Mouse (Mus musculus) CH12.LX (cell line): ENCODE measurements around the gene Dgkh. TPM values are rescaled to one million over a fixed set of nuclear protein-coding genes. Genes with fewer than 3 reads are reported as not detected.

Source experiments
- DNase-seq: peaks from one replicate; pipeline ENCODE4 v3.0.0-alpha.2; 2013; ENCODE audit errors: extremely low read depth
- H3K27ac ChIP-seq: 2 replicates; pipeline ENCODE4 v1.5.1; 2012; ENCODE audit warnings: low read depth, mild to moderate bottlenecking, control low read depth, moderate library complexity; ENCODE audit not compliant: insufficient read depth
- H3K27me3 ChIP-seq: replicated peaks from 2 replicates; pipeline ENCODE3; 2012; ENCODE audit warnings: inconsistent platforms
- H3K36me3 ChIP-seq, 2 experiments: replicated peaks in 1 of 2; 2 replicates each; pipeline versions ENCODE3 to v1.6.1; 2012; ENCODE audit warnings: inconsistent platforms in 1 of 2, low read length in 1 of 2, mild to moderate bottlenecking in 1 of 2, mixed read lengths in 1 of 2, moderate library complexity in 1 of 2; ENCODE audit not compliant: control insufficient read depth in 1 of 2, insufficient read depth in 1 of 2
- H3K4me1 ChIP-seq, 2 experiments: 2 replicates each; pipeline ENCODE4 v1.6.1; 2012; ENCODE audit warnings: inconsistent platforms in 1 of 2, moderate library complexity in 1 of 2; ENCODE audit not compliant: insufficient read depth in 2 of 2, control insufficient read depth in 1 of 2
- H3K4me2 ChIP-seq: 2 replicates; pipeline ENCODE4 v1.6.1; 2012; ENCODE audit warnings: low read depth, mild to moderate bottlenecking, control low read depth; ENCODE audit not compliant: poor library complexity, insufficient read depth, severe bottlenecking
- H3K4me3 ChIP-seq, 3 experiments: fragments of 150-350 bp in 1 of 3; sonication (generic) in 1 of 3; replicated peaks in 1 of 3; 2 replicates each; pipeline versions ENCODE3 to v1.5.1; 2011 to 2012; ENCODE audit warnings: low read depth in 2 of 3, low read length in 2 of 3, mild to moderate bottlenecking in 2 of 3, moderate library complexity in 2 of 3, control low read depth in 1 of 3, improper control_type of control experiment in 1 of 3, inconsistent platforms in 1 of 3, mixed read lengths in 1 of 3; ENCODE audit not compliant: poor library complexity in 1 of 3
- H3K79me2 ChIP-seq: replicated peaks from 2 replicates; pipeline ENCODE4 v1.6.1; 2012; ENCODE audit warnings: mild to moderate bottlenecking, moderate library complexity; ENCODE audit not compliant: control insufficient read depth, poor library complexity, insufficient read depth, severe bottlenecking; ENCODE audit errors: extremely low read depth
- H3K9ac ChIP-seq: 2 replicates; pipeline ENCODE4 v1.6.1; 2012; ENCODE audit warnings: low read depth, mild to moderate bottlenecking, control low read depth, moderate library complexity; ENCODE audit not compliant: insufficient read depth
- H3K9me3 ChIP-seq: replicated peaks from 2 replicates; pipeline ENCODE3; 2012; ENCODE audit warnings: low read length, inconsistent platforms, mixed read lengths
- BHLHE40 ChIP-seq: IDR thresholded peaks from 2 replicates; pipeline ENCODE4 v1.6.1; 2011; ENCODE audit warnings: mild to moderate bottlenecking, low read depth, low read length, improper control_type of control experiment
- CTCF ChIP-seq, 2 experiments: IDR thresholded peaks in 1 of 2; conservative IDR thresholded peaks in 1 of 2; 2 replicates each; pipeline ENCODE4 v1.5.1; 2011 to 2012; ENCODE audit warnings: low read depth in 2 of 2, low read length in 2 of 2, improper control_type of control experiment in 1 of 2, inconsistent platforms in 1 of 2, mild to moderate bottlenecking in 1 of 2, moderate library complexity in 1 of 2
- E2F4 ChIP-seq: IDR thresholded peaks from 2 replicates; pipeline ENCODE4 v1.6.1; 2011; ENCODE audit warnings: low read depth, low read length, improper control_type of control experiment; ENCODE audit not compliant: insufficient replicate concordance
- EP300 ChIP-seq: IDR thresholded peaks from 2 replicates; pipeline ENCODE4 v1.6.1; 2011; ENCODE audit warnings: low read length, improper control_type of control experiment
- ETS1 ChIP-seq: conservative IDR thresholded peaks from 2 replicates; pipeline ENCODE4 v1.6.1; 2012; ENCODE audit warnings: low read depth, mild to moderate bottlenecking, inconsistent platforms, low read length, improper control_type of control experiment, moderate library complexity
- HCFC1 ChIP-seq: IDR thresholded peaks from 2 replicates; pipeline ENCODE4 v1.6.1; 2012; ENCODE audit warnings: low read depth, mild to moderate bottlenecking, inconsistent platforms, low read length, improper control_type of control experiment
- IRF4 ChIP-seq: IDR thresholded peaks from 2 replicates; pipeline ENCODE4 v1.6.1; 2014; ENCODE audit warnings: low read depth, mild to moderate bottlenecking, inconsistent platforms, low read length, improper control_type of control experiment
- KAT2A ChIP-seq: IDR thresholded peaks from 2 replicates; pipeline ENCODE4 v1.6.1; 2012; ENCODE audit warnings: low read length, improper control_type of control experiment, inconsistent platforms; ENCODE audit not compliant: insufficient replicate concordance
- MAFK ChIP-seq: IDR thresholded peaks from 2 replicates; pipeline ENCODE4 v1.6.1; 2011; ENCODE audit warnings: low read length, improper control_type of control experiment; ENCODE audit not compliant: insufficient replicate concordance
- MAZ ChIP-seq: IDR thresholded peaks from 2 replicates; pipeline ENCODE4 v1.6.1; 2012; ENCODE audit warnings: low read depth, mild to moderate bottlenecking, inconsistent platforms, low read length, improper control_type of control experiment, moderate library complexity
- NELFE ChIP-seq: IDR thresholded peaks from 2 replicates; pipeline ENCODE4 v1.6.1; 2011; ENCODE audit warnings: low read depth, low read length, improper control_type of control experiment
- PAX5 ChIP-seq: IDR thresholded peaks from 2 replicates; pipeline ENCODE4 v1.6.1; 2012; ENCODE audit warnings: low read length, inconsistent platforms, mixed read lengths
- POLR2A ChIP-seq: IDR thresholded peaks from 2 replicates; pipeline ENCODE4 v1.6.1; 2011; ENCODE audit warnings: low read depth, mild to moderate bottlenecking, improper control_type of control experiment, low read length
- RCOR1 ChIP-seq: conservative IDR thresholded peaks from 2 replicates; pipeline ENCODE4 v1.6.1; 2012; ENCODE audit warnings: low read depth, mild to moderate bottlenecking, inconsistent platforms, low read length, improper control_type of control experiment
- SMC3 ChIP-seq: IDR thresholded peaks from 2 replicates; pipeline ENCODE4 v1.6.1; 2011; ENCODE audit warnings: low read depth, low read length, improper control_type of control experiment
- TBP ChIP-seq: conservative IDR thresholded peaks from 2 replicates; pipeline ENCODE4 v1.6.1; 2011; ENCODE audit warnings: low read depth, low read length, improper control_type of control experiment
- UBTF ChIP-seq: IDR thresholded peaks from 2 replicates; pipeline ENCODE4 v1.6.1; 2012; ENCODE audit warnings: low read depth, mild to moderate bottlenecking, inconsistent platforms, low read length, improper control_type of control experiment, moderate library complexity
- USF2 ChIP-seq: conservative IDR thresholded peaks from 2 replicates; pipeline ENCODE4 v1.6.1; 2011; ENCODE audit warnings: low read depth, low read length, improper control_type of control experiment
- dilution Hi-C: fragments of 300-500 bp; cut with MboI; formaldehyde crosslinking; loops from 2 replicates; pipeline ENCODE4 v1.14.3; 2020; ENCODE audit warnings: low sequenced_read_pairs; ENCODE audit not compliant: extremely low pct_unique_long_range_greater_than_20kb, extremely low pct_ligation_motif_present
- in situ Hi-C: fragments of 300-500 bp; cut with MboI; formaldehyde crosslinking; loops from 3 replicates; pipeline ENCODE4 v1.14.3; 2019; ENCODE audit warnings: low sequenced_read_pairs, low pct_ligation_motif_present, low pct_unique_long_range_greater_than_20kb, mixed read lengths
- polyA plus RNA-seq: library from polyadenylated mRNA; unstranded; fragments of >175 nt; gene quantifications from 2 replicates; pipeline ENCODE4 v1.2.1, GENCODE M21; 2012; ENCODE audit warnings: low read depth; ENCODE audit not compliant: insufficient read length
- total RNA-seq, 2 experiments: library from RNA; depleted of rRNA; stranded (reverse); fragments of 300-350 nt in 1 of 2; fragments of >200 nt in 1 of 2; gene quantifications; 2 replicates each; pipeline ENCODE4 v1.2.3; 2012 to 2014

The Dgkh gene
- total and polyA plus RNA-seq, 3 experiments = 0.83 to 3.3 (median 2.4) TPM

GRCm38 (mm10) chr14:78662641-78663040, 69.9 kb downstream of the Dgkh start:
- Histone ChIP-seq H3K9me3 (peaks cover 7% of the 10 kb centered on the region), H3K4me3 (no peak overlapping the region), H3K4me2 (no peak overlapping the region), H3K36me3 (no peaks in the 10 kb centered on the region), H3K27ac (no peak overlapping the region)
- in situ Hi-C loops = no loop called here
- TF ChIP-seq MAZ = no peak
- TF ChIP-seq NELFE = no peak
- no peak for TF ChIP-seq HCFC1
- TF ChIP-seq BHLHE40 = no peak
- TF ChIP-seq KAT2A = no peak
- TF ChIP-seq ETS1 = no peak
- no peak for TF ChIP-seq RCOR1
- no peak for TF ChIP-seq EP300
- TF ChIP-seq IRF4 = no peak
- no peak for TF ChIP-seq MAFK
- no peak for TF ChIP-seq E2F4
- TF ChIP-seq, all 38 proteins: peak for 0
- dilution Hi-C loops = no loop called here
- Histone ChIP-seq H3K4me1 (no peaks in the 10 kb centered on the region; a peak in 1 of 4 replicates), H3K27me3 (no peaks in the 10 kb centered on the region), H3K9ac (no peak overlapping the region), H3K79me2 (no peaks in the 10 kb centered on the region)
- no peak for DNase-seq

- H3K36me3 ChIP-seq = no peaks in the 10 kb centered on the region
- H3K4me3 ChIP-seq = no peak overlapping the region
- no peak overlapping the region for H3K27ac ChIP-seq
- no peaks in the 10 kb centered on the region for H3K79me2 ChIP-seq
- TF ChIP-seq TBP (no peak), USF2 (no peak), PAX5 (no peak), SMC3 (no peak), ETS1 (no peak), POLR2A (no peak), CTCF (conservative IDR thresholded peaks at IDR 0.05 in 1 of 2, IDR thresholded peaks at IDR 0.05 in 1 of 2; ENCODE audit: low read depth in 2 of 2, low read length in 2 of 2) (no peak), UBTF (no peak)
- dilution Hi-C loops (no loop called here), in situ Hi-C loops (no loop called here)
- H3K9me3 ChIP-seq = peaks cover 7% of the 10 kb centered on the region
- no peak for DNase-seq
- H3K4me1 ChIP-seq = no peaks in the 10 kb centered on the region; a peak in 1 of 4 replicates
- H3K4me2 ChIP-seq = no peak overlapping the region
- no peaks in the 10 kb centered on the region for H3K27me3 ChIP-seq
- H3K9ac ChIP-seq = no peak overlapping the region
Measured at GRCm38 (mm10) chr14:78661462-78661861, 71.1 kb downstream of the Dgkh start.
